Mouse (Mus musculus): ENCODE results near the gene Mturn. TPM values are rescaled to one million over a fixed set of nuclear protein-coding genes. Genes with fewer than 3 reads are reported as not detected.

Mturn gene
- total and polyA plus RNA-seq, 2 experiments from 2014 or later, result 72.5 to 148 TPM

- Histone ChIP-seq H3K4me2 (ENCODE audit: low read depth, low read length) (no peak overlapping the region), H3K36me3 (ENCODE audit: insufficient read depth, low read length) (no peaks in the 10 kb centered on the region), H3K9ac (replicated peaks; ENCODE audit: low read length) (no peak overlapping the region), H3K27ac (no peak overlapping the region), H3K9me3 (ENCODE audit: low read length) (no peaks in the 10 kb centered on the region), H3K27me3 (ENCODE audit: insufficient read depth, low read length) (no peaks in the 10 kb centered on the region), H3K4me1 (ENCODE audit: insufficient read depth, low read length) (peaks cover 14% of the 10 kb centered on the region), H3K4me3 (ENCODE audit: low read length) (no peak overlapping the region)
- 30% methylated on average over 14 of the region's 14 CpGs for WGBS
- ATAC-seq (no peak), DNase-seq (ENCODE audit: low spot score) (no peak)
- no peak for TF ChIP-seq CTCF (IDR thresholded peaks at IDR 0.05; ENCODE audit: low read depth)
These were observed 22.5 kb downstream of the Mturn start for GRCm38 (mm10) chr6:54703633-54704538.

DNA sequence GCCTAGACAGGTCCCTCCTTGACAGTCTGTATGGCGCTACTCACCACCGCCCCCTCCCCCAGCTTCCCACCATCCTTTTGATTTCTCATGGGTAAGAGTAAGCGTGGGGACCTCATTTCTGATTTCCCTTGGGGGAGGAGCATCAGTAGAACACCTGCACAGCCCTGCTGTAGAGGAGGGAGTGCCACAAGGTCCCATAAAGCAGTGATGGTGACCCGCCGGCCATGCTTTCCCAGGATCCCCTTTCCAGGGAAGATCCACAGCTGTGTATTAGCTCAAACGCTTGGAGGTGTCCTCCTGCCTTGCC is 23.1 kb downstream of the Mturn start:
- no peaks in the 10 kb centered on the region for H3K9me3 ChIP-seq (ENCODE audit: low read length)
- no peaks in the 10 kb centered on the region for H3K36me3 ChIP-seq (ENCODE audit: insufficient read depth, low read length)
- DNase-seq (ENCODE audit: low spot score) (no peak), ATAC-seq (peak; percentile 28; the same call in 1 of the 2 replicates)
- TF ChIP-seq CTCF (IDR thresholded peaks at IDR 0.05; ENCODE audit: low read depth), result no peak
- no peak overlapping the region for H3K9ac ChIP-seq (replicated peaks; ENCODE audit: low read length)
- no peak overlapping the region for H3K4me3 ChIP-seq (ENCODE audit: low read length)
- whole genome bisulfite sequencing, result 39% methylated on average over 6 of the region's 6 CpGs
- peaks cover 11% of the 10 kb centered on the region for H3K4me1 ChIP-seq (ENCODE audit: insufficient read depth, low read length)
- H3K27ac ChIP-seq, result 0 out of 2 replicates have a peak overlapping the region, but pooled peaks have one; percentile 0
- no peak overlapping the region for H3K4me2 ChIP-seq (ENCODE audit: low read depth, low read length)
- H3K27me3 ChIP-seq (ENCODE audit: insufficient read depth, low read length), result no peaks in the 10 kb centered on the region

DNA sequence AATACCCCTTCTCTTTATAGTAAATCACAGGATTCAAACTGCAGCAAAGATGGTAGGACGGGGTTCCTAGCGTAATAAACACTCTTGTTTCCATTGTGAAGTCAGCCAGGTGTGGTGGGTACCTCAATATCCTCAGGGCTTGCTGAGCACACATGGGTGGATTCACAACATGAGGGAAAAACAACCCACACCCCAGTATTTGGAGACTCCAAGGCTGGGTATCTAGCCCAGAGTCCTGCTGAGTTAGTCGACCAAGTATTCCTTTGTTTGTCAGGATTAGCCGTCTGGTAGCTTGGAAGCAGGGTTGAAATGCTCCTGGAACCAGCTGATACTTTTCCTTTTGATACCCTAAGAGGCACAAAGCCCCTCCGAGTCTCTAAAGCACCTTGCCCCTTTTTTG is 23.4 kb downstream of the Mturn start:
- H3K36me3 ChIP-seq (ENCODE audit: insufficient read depth, low read length), result no peaks in the 10 kb centered on the region
- DNase-seq (ENCODE audit: low spot score), result no peak
- no peak for ATAC-seq
- H3K4me2 ChIP-seq (ENCODE audit: low read depth, low read length), result no peak overlapping the region
- H3K9ac ChIP-seq (replicated peaks; ENCODE audit: low read length), result no peak overlapping the region
- no peaks in the 10 kb centered on the region for H3K9me3 ChIP-seq (ENCODE audit: low read length)
- 0 out of 2 replicates have a peak overlapping the region, but pooled peaks have one; percentile 0 for H3K27ac ChIP-seq
- 32% methylated on average over 5 of the region's 5 CpGs for WGBS
- no peaks in the 10 kb centered on the region for H3K27me3 ChIP-seq (ENCODE audit: insufficient read depth, low read length)
- no peak overlapping the region for H3K4me3 ChIP-seq (ENCODE audit: low read length)
- no peak for TF ChIP-seq CTCF (IDR thresholded peaks at IDR 0.05; ENCODE audit: low read depth)
- peaks cover 7% of the 10 kb centered on the region; the same call in 1 of the 2 replicates for H3K4me1 ChIP-seq (ENCODE audit: insufficient read depth, low read length)

DNA sequence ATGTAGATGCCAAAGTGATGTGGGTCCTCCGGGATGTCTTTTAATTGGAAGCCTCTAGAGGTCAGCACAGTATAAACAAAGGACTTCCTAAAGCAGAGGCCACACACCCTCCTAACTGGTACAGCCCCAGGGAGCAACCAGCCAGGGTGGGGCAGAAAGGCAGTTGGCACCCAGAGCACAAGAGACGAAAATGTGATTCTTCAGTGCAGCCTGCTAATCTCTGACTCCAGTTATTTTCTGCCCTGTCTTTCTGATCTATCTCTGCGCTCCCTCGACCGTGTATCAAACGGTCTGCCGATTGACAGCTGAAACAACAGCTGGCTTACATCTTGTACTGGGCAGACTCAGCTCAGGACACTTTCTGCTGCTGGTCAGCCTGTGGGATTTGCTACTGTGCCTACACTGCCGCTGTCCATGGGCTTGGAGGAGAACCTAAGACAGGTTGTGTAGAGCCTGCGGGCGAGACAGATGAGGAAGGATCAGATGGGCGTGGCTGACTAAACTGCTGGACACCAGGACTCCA is 24.0 kb downstream of the Mturn start:
- Histone ChIP-seq H3K4me3 (ENCODE audit: low read length) (peak overlapping the region; percentile 9), H3K4me1 (ENCODE audit: insufficient read depth, low read length) (peaks cover 7% of the 10 kb centered on the region; the same call in 1 of the 2 replicates), H3K4me2 (ENCODE audit: low read depth, low read length) (peak overlapping the region; percentile 45), H3K36me3 (ENCODE audit: insufficient read depth, low read length) (no peaks in the 10 kb centered on the region), H3K9ac (replicated peaks; ENCODE audit: low read length) (no peak overlapping the region), H3K9me3 (ENCODE audit: low read length) (no peaks in the 10 kb centered on the region; the same call in 1 of the 2 replicates), H3K27ac (peak overlapping the region; percentile 20; the same call in 1 of the 2 replicates), H3K27me3 (ENCODE audit: insufficient read depth, low read length) (no peaks in the 10 kb centered on the region)
- peak; percentile 64 for TF ChIP-seq CTCF (IDR thresholded peaks at IDR 0.05; ENCODE audit: low read depth)
- 24% methylated on average over 11 of the region's 11 CpGs for WGBS
- ATAC-seq (peak; percentile 89), DNase-seq (ENCODE audit: low spot score) (peak; percentile 79)

- peaks cover 7% of the 10 kb centered on the region; the same call in 1 of the 2 replicates for H3K4me1 ChIP-seq (ENCODE audit: insufficient read depth, low read length)
- TF ChIP-seq CTCF (IDR thresholded peaks at IDR 0.05; ENCODE audit: low read depth), result no peak
- H3K27ac ChIP-seq, result no peak overlapping the region
- H3K9me3 ChIP-seq (ENCODE audit: low read length), result no peaks in the 10 kb centered on the region; the same call in 1 of the 2 replicates
- no peak overlapping the region for H3K4me2 ChIP-seq (ENCODE audit: low read depth, low read length)
- no peaks in the 10 kb centered on the region for H3K27me3 ChIP-seq (ENCODE audit: insufficient read depth, low read length)
- no peak overlapping the region for H3K9ac ChIP-seq (replicated peaks; ENCODE audit: low read length)
- no peak for DNase-seq (ENCODE audit: low spot score)
- no peak for ATAC-seq
- no peak overlapping the region for H3K4me3 ChIP-seq (ENCODE audit: low read length)
- H3K36me3 ChIP-seq (ENCODE audit: insufficient read depth, low read length), result no peaks in the 10 kb centered on the region
- WGBS, result 51% methylated on average over 2 of the region's 2 CpGs
These were observed 24.7 kb downstream of the Mturn start for GRCm38 (mm10) chr6:54706099-54706498.

- Histone ChIP-seq H3K9ac (replicated peaks; ENCODE audit: low read length) (no peak overlapping the region), H3K4me3 (ENCODE audit: low read length) (no peak overlapping the region), H3K36me3 (ENCODE audit: insufficient read depth, low read length) (no peaks in the 10 kb centered on the region), H3K4me2 (ENCODE audit: low read depth, low read length) (no peak overlapping the region), H3K9me3 (ENCODE audit: low read length) (no peaks in the 10 kb centered on the region; the same call in 1 of the 2 replicates), H3K27me3 (ENCODE audit: insufficient read depth, low read length) (no peaks in the 10 kb centered on the region), H3K27ac (no peak overlapping the region), H3K4me1 (ENCODE audit: insufficient read depth, low read length) (peaks cover 7% of the 10 kb centered on the region; the same call in 1 of the 2 replicates)
- DNase-seq (ENCODE audit: low spot score) (no peak), ATAC-seq (no peak)
- TF ChIP-seq CTCF (IDR thresholded peaks at IDR 0.05; ENCODE audit: low read depth), result no peak
- 91% methylated on average over 3 of the region's 3 CpGs for WGBS
These were observed 25.3 kb downstream of the Mturn start for GRCm38 (mm10) chr6:54706611-54707172.

All from hindbrain, postnatal 0 days (tissue).